Mouse (Mus musculus) liver, embryonic 11.5 days (tissue): ENCODE measurements at regions not wholly inside any gene's neighbourhood (a gene's known extent, or its start where the extent isn't known, plus 50 kb on each side); places are given as distances from the start of the nearest gene placed in this dataset.

ENCODE experiments used
- ATAC-seq: fragments of 200-750 bp; cut with Nextera tagmentation; replicated peaks from 2 replicates; pipeline ENCODE4 v1.8.0; 2017; ENCODE audit warnings: moderate number of reproducible peaks, mild to moderate bottlenecking, moderate TSS enrichment, moderate library complexity; ENCODE audit not compliant: low FRiP score
- DNase-seq: peaks from one replicate; pipeline ENCODE4 v3.0.0-alpha.2; 2017; ENCODE audit warnings: low spot score
- H3K27ac ChIP-seq: fragments of 300-500 bp; sonication (generic); 2 replicates; pipeline ENCODE4 v1.5.1; 2014; ENCODE audit warnings: mild to moderate bottlenecking, low read depth, low read length, control low read depth
- H3K27me3 ChIP-seq: fragments of 300-500 bp; sonication (generic); replicated peaks from 2 replicates; pipeline ENCODE4 v1.6.1; 2014; ENCODE audit warnings: low read length, mixed read lengths; ENCODE audit not compliant: control insufficient read depth, insufficient read depth
- H3K36me3 ChIP-seq: fragments of 300-500 bp; sonication (generic); 2 replicates; pipeline ENCODE4 v1.6.1; 2014; ENCODE audit warnings: mild to moderate bottlenecking, low read length, moderate library complexity, mixed read lengths; ENCODE audit not compliant: control insufficient read depth, insufficient read depth
- H3K4me1 ChIP-seq: fragments of 300-500 bp; sonication (generic); replicated peaks from 2 replicates; pipeline ENCODE4 v1.6.1; 2014; ENCODE audit warnings: low read length, mixed read lengths; ENCODE audit not compliant: control insufficient read depth, insufficient read depth
- H3K4me2 ChIP-seq: fragments of 300-500 bp; sonication (generic); 2 replicates; pipeline ENCODE4 v1.6.1; 2014; ENCODE audit warnings: mild to moderate bottlenecking, control low read depth, moderate library complexity
- H3K4me3 ChIP-seq: fragments of 300-500 bp; sonication (generic); 2 replicates; pipeline ENCODE4 v1.5.1; 2014; ENCODE audit warnings: low read depth, low read length, control low read depth
- H3K9ac ChIP-seq: fragments of 300-500 bp; sonication (generic); 2 replicates; pipeline ENCODE4 v1.6.1; 2014; ENCODE audit warnings: low read depth, low read length, control low read depth
- H3K9me3 ChIP-seq: fragments of 300-500 bp; sonication (generic); 2 replicates; pipeline ENCODE4 v1.6.1; 2016; ENCODE audit warnings: low read length, inconsistent platforms, mixed read lengths; ENCODE audit not compliant: control insufficient read depth
- WGBS: fragments of 180-500 bp; shearing (Covaris S2); extraction: QIAGEN DNeasy Blood & Tissue Kit; methylation state at CpG from one replicate; pipeline ENCODE4 v1.1.7; 2014; 5-methylcytosine and 5-hydroxymethylcytosine counted together

- ATAC-seq, result no peak
- no peaks in the 10 kb centered on the region for H3K36me3 ChIP-seq
- 69% methylated on average over 5 of the region's 5 CpGs for WGBS
Observed at GRCm38 (mm10) chr12:78119855-78120254, 74.2 kb upstream of the Gm6657 start.

GRCm38 (mm10) chr12:78129130-78129845 lies 64.8 kb upstream of the Gm6657 start:
- Histone ChIP-seq H3K4me2 (no peak overlapping the region), H3K36me3 (no peaks in the 10 kb centered on the region), H3K9ac (no peak overlapping the region), H3K27me3 (no peaks in the 10 kb centered on the region), H3K4me1 (no peaks in the 10 kb centered on the region), H3K27ac (no peak overlapping the region), H3K4me3 (no peak overlapping the region), H3K9me3 (no peaks in the 10 kb centered on the region)
- no peak for ATAC-seq
- WGBS, result 78% methylated on average over 5 of the region's 5 CpGs
- no peak for DNase-seq

More at GRCm38 (mm10) chr12:78119855-78120254, 74.2 kb upstream of the Gm6657 start:
- DNase-seq, result no peak
- Histone ChIP-seq H3K4me2 (no peak overlapping the region), H3K9me3 (no peaks in the 10 kb centered on the region), H3K4me1 (no peaks in the 10 kb centered on the region), H3K27me3 (no peaks in the 10 kb centered on the region), H3K27ac (no peak overlapping the region), H3K4me3 (no peak overlapping the region), H3K9ac (no peak overlapping the region)

- Histone ChIP-seq H3K9ac (no peak overlapping the region), H3K4me3 (no peak overlapping the region), H3K4me2 (no peak overlapping the region), H3K27ac (no peak overlapping the region), H3K4me1 (no peaks in the 10 kb centered on the region), H3K36me3 (no peaks in the 10 kb centered on the region), H3K27me3 (no peaks in the 10 kb centered on the region), H3K9me3 (no peaks in the 10 kb centered on the region)
- DNase-seq (no peak), ATAC-seq (no peak)
- WGBS, result 60% methylated on average over 8 of the region's 8 CpGs
Observed at GRCm38 (mm10) chr12:78132016-78132797, 61.8 kb upstream of the Gm6657 start.

- DNase-seq (no peak), ATAC-seq (no peak)
- Histone ChIP-seq H3K27ac (no peak overlapping the region), H3K27me3 (no peaks in the 10 kb centered on the region), H3K4me2 (no peak overlapping the region), H3K9me3 (no peaks in the 10 kb centered on the region), H3K36me3 (no peaks in the 10 kb centered on the region), H3K4me1 (no peaks in the 10 kb centered on the region), H3K9ac (no peak overlapping the region), H3K4me3 (no peak overlapping the region)
- 67% methylated on average over 9 of the region's 9 CpGs for WGBS
Observed at GRCm38 (mm10) chr12:78133341-78133740, 60.7 kb upstream of the Gm6657 start.

GRCm38 (mm10) chr12:78133984-78134383 lies 60.1 kb upstream of the Gm6657 start:
- Histone ChIP-seq H3K27me3 (no peaks in the 10 kb centered on the region), H3K4me3 (no peak overlapping the region), H3K27ac (no peak overlapping the region), H3K36me3 (no peaks in the 10 kb centered on the region), H3K9me3 (no peaks in the 10 kb centered on the region), H3K4me1 (no peaks in the 10 kb centered on the region), H3K9ac (no peak overlapping the region), H3K4me2 (no peak overlapping the region)
- no peak for DNase-seq
- 49% methylated on average over 4 of the region's 4 CpGs for WGBS
- no peak for ATAC-seq

- Histone ChIP-seq H3K4me2 (no peak overlapping the region), H3K27ac (no peak overlapping the region), H3K36me3 (no peaks in the 10 kb centered on the region), H3K4me3 (no peak overlapping the region), H3K9ac (no peak overlapping the region), H3K4me1 (no peaks in the 10 kb centered on the region), H3K9me3 (no peaks in the 10 kb centered on the region), H3K27me3 (no peaks in the 10 kb centered on the region)
- WGBS, result 80% methylated on average over 3 of the region's 3 CpGs
- no peak for DNase-seq
- no peak for ATAC-seq
Observed at GRCm38 (mm10) chr12:78137196-78137595, 56.8 kb upstream of the Gm6657 start.

GRCm38 (mm10) chr12:78138467-78138866 lies 55.6 kb upstream of the Gm6657 start:
- 93% methylated on average over 1 of the region's 1 CpGs for WGBS
- H3K36me3 ChIP-seq, result no peaks in the 10 kb centered on the region
- H3K4me1 ChIP-seq, result no peaks in the 10 kb centered on the region
- H3K4me3 ChIP-seq, result no peak overlapping the region
- no peak overlapping the region for H3K9ac ChIP-seq
- no peak overlapping the region for H3K27ac ChIP-seq
- ATAC-seq (no peak), DNase-seq (no peak)
- H3K9me3 ChIP-seq, result no peaks in the 10 kb centered on the region
- H3K4me2 ChIP-seq, result no peak overlapping the region
- no peaks in the 10 kb centered on the region for H3K27me3 ChIP-seq
